Mouse (Mus musculus): ENCODE measurements around the gene Ssh2. TPM values are rescaled to one million over a fixed set of nuclear protein-coding genes. Genes with fewer than 3 reads are reported as not detected.
A peak's percentile ranks its signal among the peaks of the same experiment; 100 is the strongest.

Ssh2 gene
- polyA plus RNA-seq, 1 experiment from 2014 or later = 14.3 TPM

- no peaks in the 10 kb centered on the region for H3K4me1 ChIP-seq
- ATAC-seq (ENCODE audit: low FRiP score, low read depth) = no peak
- no peak overlapping the region for H3K4me3 ChIP-seq
- H3K27me3 ChIP-seq (replicated peaks) = no peaks in the 10 kb centered on the region
- H3K36me3 ChIP-seq = peaks cover 41% of the 10 kb centered on the region
- no peak overlapping the region for H3K27ac ChIP-seq
- no peaks in the 10 kb centered on the region for H3K9me3 ChIP-seq
- H3K9ac ChIP-seq = no peak overlapping the region
- no peak overlapping the region for H3K4me2 ChIP-seq (replicated peaks)
- 90% methylated on average over 6 of the region's 6 CpGs for WGBS
Measured at GRCm38 (mm10) chr11:77476895-77477294, 260.8 kb downstream of the Ssh2 start.

- no peak overlapping the region for H3K4me2 ChIP-seq (replicated peaks)
Measured at GRCm38 (mm10) chr11:77483043-77483442, 267.0 kb downstream of the Ssh2 start.

GRCm38 (mm10) chr11:77483510-77484255 lies 267.6 kb downstream of the Ssh2 start:
- 73% methylated on average over 11 of the region's 11 CpGs for WGBS
- H3K36me3 ChIP-seq = no peaks in the 10 kb centered on the region; the same call in 1 of the 2 replicates
- H3K27ac ChIP-seq = no peak overlapping the region
- no peak overlapping the region for H3K9ac ChIP-seq
- ATAC-seq (ENCODE audit: low FRiP score, low read depth) = no peak
- peaks cover 56% of the 10 kb centered on the region for H3K4me1 ChIP-seq
- H3K4me3 ChIP-seq = no peak overlapping the region
- H3K9me3 ChIP-seq = no peaks in the 10 kb centered on the region
- no peak overlapping the region for H3K4me2 ChIP-seq (replicated peaks)
- no peaks in the 10 kb centered on the region for H3K27me3 ChIP-seq (replicated peaks)

More at GRCm38 (mm10) chr11:77483043-77483442, 267.0 kb downstream of the Ssh2 start:
- WGBS = 72% methylated on average over 3 of the region's 3 CpGs
- Histone ChIP-seq H3K27ac (no peak overlapping the region), H3K9me3 (no peaks in the 10 kb centered on the region), H3K4me3 (no peak overlapping the region), H3K27me3 (replicated peaks) (no peaks in the 10 kb centered on the region), H3K9ac (no peak overlapping the region), H3K4me1 (peaks cover 50% of the 10 kb centered on the region), H3K36me3 (no peaks in the 10 kb centered on the region; the same call in 1 of the 2 replicates)
- ATAC-seq (ENCODE audit: low FRiP score, low read depth) = no peak

GRCm38 (mm10) chr11:77485229-77485628 lies 269.1 kb downstream of the Ssh2 start:
- Histone ChIP-seq H3K4me2 (replicated peaks) (peak overlapping the region; percentile 68), H3K27ac (0 out of 2 replicates have a peak overlapping the region, but pooled peaks have one; percentile 37), H3K36me3 (no peaks in the 10 kb centered on the region; the same call in 1 of the 2 replicates), H3K27me3 (replicated peaks) (no peaks in the 10 kb centered on the region), H3K9me3 (no peaks in the 10 kb centered on the region), H3K4me3 (no peak overlapping the region), H3K9ac (no peak overlapping the region), H3K4me1 (peaks cover 62% of the 10 kb centered on the region)
- ATAC-seq (ENCODE audit: low FRiP score, low read depth) = no peak
- 30% methylated on average over 6 of the region's 6 CpGs for WGBS

- no peak for ATAC-seq (ENCODE audit: low FRiP score, low read depth)
- Histone ChIP-seq H3K4me1 (peaks cover 72% of the 10 kb centered on the region), H3K36me3 (no peaks in the 10 kb centered on the region; the same call in 1 of the 2 replicates), H3K9ac (peak overlapping the region; percentile 45), H3K9me3 (no peaks in the 10 kb centered on the region), H3K27me3 (replicated peaks) (no peaks in the 10 kb centered on the region), H3K27ac (peak overlapping the region; percentile 32), H3K4me2 (replicated peaks) (peak overlapping the region; percentile 68), H3K4me3 (0 out of 2 replicates have a peak overlapping the region, but pooled peaks have one; percentile 7)
- 61% methylated on average over 5 of the region's 5 CpGs for WGBS
Measured at GRCm38 (mm10) chr11:77486798-77487197, 270.7 kb downstream of the Ssh2 start.

GRCm38 (mm10) chr11:77488771-77489581 lies 272.9 kb downstream of the Ssh2 start:
- H3K4me3 ChIP-seq = peak overlapping the region; percentile 79
- no peaks in the 10 kb centered on the region for H3K27me3 ChIP-seq (replicated peaks)
- 2% methylated on average over 53 of the region's 55 CpGs for WGBS
- no peak overlapping the region; the same call in 1 of the 2 replicates for H3K27ac ChIP-seq
- H3K9ac ChIP-seq = peak overlapping the region; percentile 93
- H3K36me3 ChIP-seq = no peaks in the 10 kb centered on the region; the same call in 1 of the 2 replicates
- ATAC-seq (ENCODE audit: low FRiP score, low read depth) = no peak
- peak overlapping the region; percentile 68 for H3K4me2 ChIP-seq (replicated peaks)
- peaks cover 72% of the 10 kb centered on the region for H3K4me1 ChIP-seq
- H3K9me3 ChIP-seq = no peaks in the 10 kb centered on the region

- Histone ChIP-seq H3K36me3 (no peaks in the 10 kb centered on the region), H3K27me3 (replicated peaks) (no peaks in the 10 kb centered on the region), H3K27ac (peak within 1 kb of the TSS; percentile 72; the same call in 1 of the 2 replicates), H3K4me3 (peak within 1 kb of the TSS; percentile 79), H3K4me1 (peaks cover 75% of the 10 kb centered on the region), H3K9ac (peak within 1 kb of the TSS; percentile 93), H3K4me2 (replicated peaks) (peak within 1 kb of the TSS; percentile 68), H3K9me3 (no peaks in the 10 kb centered on the region)
- WGBS = under 1% methylated on average over 61 of the region's 87 CpGs
- ATAC-seq (ENCODE audit: low FRiP score, low read depth) = peak; percentile 60
Measured at GRCm38 (mm10) chr11:77489591-77490235, 273.6 kb downstream of the Ssh2 start, which contains the start of gene Ankrd13b. TSS of gene Ankrd13b (minus strand) at chr11:77489678.

- Histone ChIP-seq H3K4me3 (peak overlapping the region; percentile 79; the same call in 1 of the 2 replicates), H3K27ac (no peak overlapping the region), H3K9me3 (no peaks in the 10 kb centered on the region), H3K4me2 (replicated peaks) (peak overlapping the region; percentile 68), H3K9ac (peak overlapping the region; percentile 93), H3K4me1 (peaks cover 74% of the 10 kb centered on the region), H3K27me3 (replicated peaks) (no peaks in the 10 kb centered on the region), H3K36me3 (no peaks in the 10 kb centered on the region)
- WGBS = 69% methylated on average over 6 of the region's 6 CpGs
- ATAC-seq (ENCODE audit: low FRiP score, low read depth) = no peak
Measured at GRCm38 (mm10) chr11:77490451-77490850, 274.4 kb downstream of the Ssh2 start.

- Histone ChIP-seq H3K27me3 (replicated peaks) (no peaks in the 10 kb centered on the region), H3K4me1 (peaks cover 72% of the 10 kb centered on the region), H3K9ac (peak overlapping the region; percentile 57), H3K27ac (peak overlapping the region; percentile 57; the same call in 1 of the 2 replicates), H3K36me3 (no peaks in the 10 kb centered on the region), H3K4me3 (peak overlapping the region; percentile 33), H3K9me3 (no peaks in the 10 kb centered on the region), H3K4me2 (replicated peaks) (peak overlapping the region; percentile 68)
- ATAC-seq (ENCODE audit: low FRiP score, low read depth) = peak; percentile 70
- under 1% methylated on average over 13 of the region's 13 CpGs for WGBS
Measured at GRCm38 (mm10) chr11:77491123-77491501, 275.0 kb downstream of the Ssh2 start.

GRCm38 (mm10) chr11:77491502-77492291 lies 275.6 kb downstream of the Ssh2 start:
- Histone ChIP-seq H3K27ac (peak overlapping the region; percentile 57; the same call in 1 of the 2 replicates), H3K4me1 (peaks cover 66% of the 10 kb centered on the region), H3K36me3 (no peaks in the 10 kb centered on the region), H3K9me3 (no peaks in the 10 kb centered on the region), H3K4me3 (peak overlapping the region; percentile 97), H3K9ac (peak overlapping the region; percentile 57), H3K27me3 (replicated peaks) (no peaks in the 10 kb centered on the region), H3K4me2 (replicated peaks) (peak overlapping the region; percentile 68)
- WGBS = under 1% methylated on average over 23 of the region's 23 CpGs
- ATAC-seq (ENCODE audit: low FRiP score, low read depth) = peak; percentile 61

- H3K36me3 ChIP-seq = no peaks in the 10 kb centered on the region
- no peaks in the 10 kb centered on the region for H3K9me3 ChIP-seq
- H3K4me2 ChIP-seq (replicated peaks) = peak overlapping the region; percentile 68
- no peaks in the 10 kb centered on the region for H3K27me3 ChIP-seq (replicated peaks)
- no peak for ATAC-seq (ENCODE audit: low FRiP score, low read depth)
- H3K4me1 ChIP-seq = peaks cover 62% of the 10 kb centered on the region
- WGBS = under 1% methylated on average over 16 of the region's 18 CpGs
- H3K4me3 ChIP-seq = peak overlapping the region; percentile 97
- H3K9ac ChIP-seq = peak overlapping the region; percentile 57; the same call in 1 of the 2 replicates
- no peak overlapping the region for H3K27ac ChIP-seq
Measured at GRCm38 (mm10) chr11:77492311-77492871, 276.3 kb downstream of the Ssh2 start.
